Mouse (Mus musculus): Measurements from ENCODE around the gene Vmn2r49. TPM values are rescaled to one million over a fixed set of nuclear protein-coding genes. Genes with fewer than 3 reads are reported as not detected.

Gene Vmn2r49
- total RNA-seq (2023), result not detected

GRCm38 (mm10) chr7:9992157-9992556 is at the start of gene Vmn2r49:
Gene Vmn2r49, minus strand, starts transcription at chr7:9992257.

GRCm38 (mm10) chr7:9953485-9953884 is 38.6 kb downstream of the Vmn2r49 start, which contains the start of gene Vmn2r48:
Gene Vmn2r48, minus strand, starts transcription at chr7:9953585.

Other genes starting within 250 kb of the Vmn2r49 start
- not detected for gene Vmn2r46, start 221.7 kb downstream of the Vmn2r49 start, total RNA-seq (2023)
- gene Vmn2r47, start 150.9 kb downstream of the Vmn2r49 start, total RNA-seq (2023), result not detected
- not detected for gene Vmn2r48, start 38.7 kb downstream of the Vmn2r49 start, total RNA-seq (2023)
- gene Vmn2r50, start 61.0 kb upstream of the Vmn2r49 start, total RNA-seq (2023), result not detected
- not detected for gene Vmn2r51, start 113.5 kb upstream of the Vmn2r49 start, total RNA-seq (2023)
- gene Vmn2r52, start 184.3 kb upstream of the Vmn2r49 start, total RNA-seq (2023), result under 1 TPM; 0.12 to 0.15 TPM